Mouse (Mus musculus) left cerebral cortex, adult 9 months (tissue): Measurements from ENCODE around the gene Tmem246.

Experiments
- DNase-seq, 2 experiments: peaks; one replicate each; pipeline ENCODE4 v3.0.0; 2022; ENCODE audit warnings: low spot score in 2 of 2

The Tmem246 gene

GRCm38 (mm10) chr4:49581256-49581655, 16.4 kb downstream of the Tmem246 start:
- DNase-seq = no peak

GRCm38 (mm10) chr4:49572194-49572593, 25.5 kb downstream of the Tmem246 start:
- DNase-seq = no peak

GRCm38 (mm10) chr4:49567613-49568012, 30.1 kb downstream of the Tmem246 start:
- DNase-seq = peak; percentile 35 to 86

GRCm38 (mm10) chr4:49559915-49560772, 37.5 kb downstream of the Tmem246 start:
- DNase-seq = no peak

- DNase-seq = no peak
These were observed 39.5 kb downstream of the Tmem246 start for GRCm38 (mm10) chr4:49558181-49558580.

- DNase-seq = no peak
These were observed 40.3 kb downstream of the Tmem246 start for GRCm38 (mm10) chr4:49557375-49557774.

- DNase-seq = no peak
These were observed 44.3 kb downstream of the Tmem246 start for GRCm38 (mm10) chr4:49553380-49553779.

GRCm38 (mm10) chr4:49549383-49549782, 48.3 kb downstream of the Tmem246 start, which contains the start of gene Aldob:
Gene Aldob (minus strand): TSS chr4:49549546.
- DNase-seq = no peak

- no peak for DNase-seq
These were observed 50.0 kb downstream of the Tmem246 start for GRCm38 (mm10) chr4:49547544-49548219.

- DNase-seq = no peak
These were observed 50.7 kb downstream of the Tmem246 start for GRCm38 (mm10) chr4:49546873-49547543.

- DNase-seq = no peak
These were observed 51.6 kb downstream of the Tmem246 start for GRCm38 (mm10) chr4:49546026-49546425.

- no peak for DNase-seq
These were observed 56.7 kb downstream of the Tmem246 start for GRCm38 (mm10) chr4:49540966-49541365.

- no peak for DNase-seq
These were observed 58.0 kb downstream of the Tmem246 start for GRCm38 (mm10) chr4:49539665-49540064.

GRCm38 (mm10) chr4:49536671-49537070, 61.0 kb downstream of the Tmem246 start:
- DNase-seq = no peak

GRCm38 (mm10) chr4:49535675-49536294, 61.9 kb downstream of the Tmem246 start:
- DNase-seq = no peak

GRCm38 (mm10) chr4:49535036-49535435, 62.6 kb downstream of the Tmem246 start:
- DNase-seq = no peak
